Mouse (Mus musculus) forebrain, embryonic 15.5 days (tissue): ENCODE data around the gene Slc25a45. TPM values are rescaled to one million over a fixed set of nuclear protein-coding genes. Genes with fewer than 3 reads are reported as not detected.

ENCODE experiments used
- ATAC-seq: fragments of 200-750 bp; cut with Nextera tagmentation; replicated peaks from 2 replicates; pipeline ENCODE4 v1.8.0; 2017; ENCODE audit warnings: mild to moderate bottlenecking, moderate TSS enrichment, moderate library complexity
- H3K27ac ChIP-seq: fragments of 300-500 bp; sonication (generic); replicated peaks from 2 replicates; pipeline ENCODE4 v1.5.1; 2015; ENCODE audit warnings: mild to moderate bottlenecking, inconsistent platforms
- H3K27me3 ChIP-seq: fragments of 300-500 bp; sonication (generic); 2 replicates; pipeline ENCODE4 v1.6.1; 2015; ENCODE audit warnings: inconsistent platforms
- H3K36me3 ChIP-seq: fragments of 300-500 bp; sonication (generic); 2 replicates; pipeline ENCODE4 v1.6.1; 2015; ENCODE audit warnings: mild to moderate bottlenecking, inconsistent platforms
- H3K4me1 ChIP-seq: fragments of 300-500 bp; sonication (generic); 2 replicates; pipeline ENCODE4 v1.6.1; 2015; ENCODE audit warnings: inconsistent platforms
- H3K4me2 ChIP-seq: fragments of 300-500 bp; sonication (generic); replicated peaks from 2 replicates; pipeline ENCODE4 v1.6.1; 2015; ENCODE audit warnings: mild to moderate bottlenecking, inconsistent platforms
- H3K4me3 ChIP-seq: fragments of 300-500 bp; sonication (generic); 2 replicates; pipeline ENCODE4 v1.5.1; 2015; ENCODE audit warnings: mild to moderate bottlenecking, inconsistent platforms
- H3K9ac ChIP-seq: fragments of 300-500 bp; sonication (generic); replicated peaks from 2 replicates; pipeline ENCODE4 v1.6.1; 2015; ENCODE audit warnings: mild to moderate bottlenecking, inconsistent platforms
- H3K9me3 ChIP-seq: fragments of 300-500 bp; sonication (generic); 2 replicates; pipeline ENCODE4 v1.6.1; 2016; ENCODE audit warnings: inconsistent platforms
- WGBS: fragments of 180-500 bp; shearing (Covaris S2); methylation state at CpG from one replicate; pipeline ENCODE4 v1.1.7; 2015; ENCODE audit warnings: mixed read lengths; 5-methylcytosine and 5-hydroxymethylcytosine counted together
- polyA plus RNA-seq: library from polyadenylated mRNA; unstranded; fragments of >200 nt; fragmentation: Nextera tagmentation; extraction: Ambion mirVana; gene quantifications from 2 replicates; pipeline ENCODE4 v1.2.1, GENCODE M21; 2015

Gene Slc25a45
- polyA plus RNA-seq, 1 experiment from 2014 or later, result 1.7 TPM

DNA sequence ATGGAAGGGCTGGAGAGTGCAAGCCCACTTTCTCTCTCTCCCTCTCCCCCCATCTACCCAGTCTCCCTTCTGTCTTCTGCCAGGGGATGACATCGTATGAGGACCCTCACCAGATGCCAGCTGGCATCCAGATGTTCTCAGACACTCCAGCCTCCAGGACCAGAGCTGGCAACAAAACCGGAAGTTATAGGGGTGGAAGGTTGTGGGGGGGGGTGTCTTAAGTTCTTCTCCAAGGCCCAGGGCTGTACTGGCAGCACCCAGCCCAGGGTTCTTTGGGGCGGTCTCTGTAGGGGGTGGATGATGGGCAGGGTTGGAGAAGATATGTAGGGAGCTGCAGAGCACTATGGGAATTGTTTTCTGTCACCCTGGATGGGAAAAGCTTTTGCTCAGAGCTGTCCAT is 50.9 kb downstream of the Slc25a45 start:
- Histone ChIP-seq H3K27me3 (no peaks in the 10 kb centered on the region), H3K9ac (no peak overlapping the region), H3K4me3 (no peak overlapping the region), H3K27ac (no peak overlapping the region), H3K4me2 (no peak overlapping the region), H3K4me1 (peaks cover 19% of the 10 kb centered on the region), H3K9me3 (no peaks in the 10 kb centered on the region), H3K36me3 (no peaks in the 10 kb centered on the region)
- no peak for ATAC-seq
- 80% methylated on average over 3 of the region's 3 CpGs for WGBS

DNA sequence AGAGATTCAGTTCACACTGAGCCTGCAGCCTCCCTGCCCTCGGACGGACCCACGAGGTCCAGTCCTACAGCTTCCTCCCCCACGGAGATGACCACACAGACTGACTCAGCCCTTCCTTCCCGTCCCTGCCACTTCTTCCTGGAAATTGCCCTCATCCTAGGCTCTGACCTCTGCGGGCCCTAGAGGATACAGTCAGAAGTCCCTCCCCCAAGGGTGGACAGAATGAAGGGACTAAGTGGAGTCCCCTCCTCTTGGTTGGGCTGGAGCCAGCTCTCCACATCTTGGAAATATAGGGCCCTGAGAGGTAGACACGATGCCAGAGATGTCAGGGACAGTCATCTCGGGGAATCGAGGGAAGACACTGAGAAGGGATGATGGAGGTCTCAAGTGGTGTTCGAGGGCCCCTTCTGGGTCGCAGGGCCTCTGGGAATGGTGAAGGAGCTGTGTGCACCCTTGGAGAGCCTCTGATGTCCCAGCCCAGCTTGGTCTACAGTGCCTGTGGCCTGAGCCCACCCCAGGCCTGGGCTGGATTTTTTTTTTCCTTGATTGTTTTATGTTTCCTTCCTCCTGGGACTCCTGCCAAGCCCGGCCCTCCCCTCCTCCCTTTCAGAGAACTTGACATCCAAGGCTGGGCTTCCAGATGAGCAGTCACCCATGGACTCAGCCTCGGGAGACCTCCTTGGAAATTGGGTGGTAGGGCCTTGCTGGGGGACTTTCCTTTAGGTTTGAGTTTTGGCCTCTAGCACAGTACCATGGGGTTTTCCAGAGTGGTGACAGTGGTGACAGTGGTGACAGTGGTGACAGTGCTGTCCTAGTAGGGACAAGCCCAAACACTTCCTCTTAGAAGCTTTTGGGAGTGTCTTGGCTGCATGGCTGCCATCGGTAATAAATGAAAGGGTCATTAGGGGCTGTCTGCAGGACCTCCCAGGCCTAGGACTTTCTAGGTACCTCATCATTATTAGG is 52.3 kb downstream of the Slc25a45 start:
- no peaks in the 10 kb centered on the region for H3K27me3 ChIP-seq
- WGBS, result 71% methylated on average over 14 of the region's 14 CpGs
- no peak for ATAC-seq
- no peak overlapping the region for H3K4me3 ChIP-seq
- no peak overlapping the region for H3K27ac ChIP-seq
- no peak overlapping the region for H3K9ac ChIP-seq
- H3K4me1 ChIP-seq, result peaks cover 16% of the 10 kb centered on the region
- no peak overlapping the region for H3K4me2 ChIP-seq
- no peaks in the 10 kb centered on the region for H3K9me3 ChIP-seq
- no peaks in the 10 kb centered on the region for H3K36me3 ChIP-seq

DNA sequence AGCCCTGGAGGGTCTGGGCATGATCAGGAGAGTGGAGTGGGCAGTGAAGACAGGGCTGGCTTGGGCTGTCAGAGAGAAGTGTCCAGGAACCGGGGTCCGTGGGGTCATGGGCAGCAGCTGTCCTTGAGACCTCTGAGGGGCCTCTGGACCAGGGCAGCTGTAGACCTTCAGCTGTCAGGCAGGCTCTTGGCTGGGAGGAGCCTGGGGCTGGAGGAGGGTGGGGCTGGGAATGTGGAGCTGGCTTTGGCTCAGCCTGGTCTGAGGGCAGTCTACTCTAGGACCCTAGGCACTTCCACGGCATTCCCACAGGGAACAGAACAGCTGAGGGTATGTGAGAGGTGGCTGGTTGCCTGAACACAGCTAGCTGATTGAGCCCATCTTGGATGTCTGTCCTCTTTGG is 57.7 kb downstream of the Slc25a45 start:
- WGBS, result 80% methylated on average over 3 of the region's 3 CpGs
- no peak overlapping the region for H3K4me2 ChIP-seq
- no peak overlapping the region for H3K9ac ChIP-seq
- no peaks in the 10 kb centered on the region for H3K9me3 ChIP-seq
- no peak overlapping the region for H3K4me3 ChIP-seq
- H3K27ac ChIP-seq, result no peak overlapping the region
- H3K36me3 ChIP-seq, result no peaks in the 10 kb centered on the region
- H3K4me1 ChIP-seq, result peaks cover 20% of the 10 kb centered on the region
- no peak for ATAC-seq
- no peaks in the 10 kb centered on the region for H3K27me3 ChIP-seq

Other genes with a start within 250 kb of the Slc25a45 start
- gene Rela, start 240.3 kb upstream of the Slc25a45 start, polyA plus RNA-seq, result 34.7 and 38.3 TPM in 2 replicates
- gene Sipa1, start 214.1 kb upstream of the Slc25a45 start, polyA plus RNA-seq, result 14.1 and 15.5 TPM in 2 replicates
- 12.2 and 13.0 TPM in 2 replicates for gene Map3k11, start 189.1 kb upstream of the Slc25a45 start, polyA plus RNA-seq
- 27.6 and 29.1 TPM in 2 replicates for gene Pcnx3, start 188.9 kb upstream of the Slc25a45 start, polyA plus RNA-seq
- 0.33 TPM in 1 of 2 replicates, not detected in the other for gene Kcnk7, start 173.4 kb upstream of the Slc25a45 start, polyA plus RNA-seq
- 11.1 and 13.3 TPM in 2 replicates for gene Ehbp1l1, start 151.5 kb upstream of the Slc25a45 start, polyA plus RNA-seq
- 190 and 200 TPM in 2 replicates for gene Fam89b, start 148.2 kb upstream of the Slc25a45 start, polyA plus RNA-seq
- gene Ltbp3, start 136.9 kb upstream of the Slc25a45 start, polyA plus RNA-seq, result 10.6 and 14.3 TPM in 2 replicates
- gene Scyl1, start 106.4 kb upstream of the Slc25a45 start, polyA plus RNA-seq, result 66.9 and 67.9 TPM in 2 replicates
- 19.5 and 23.3 TPM in 2 replicates for gene Frmd8, start 2.5 kb upstream of the Slc25a45 start, polyA plus RNA-seq
- gene Tigd3, start 16.3 kb downstream of the Slc25a45 start, polyA plus RNA-seq, result 12.9 and 14.3 TPM in 2 replicates
- 120 and 137 TPM in 2 replicates for gene Dpf2, start 35.2 kb downstream of the Slc25a45 start, polyA plus RNA-seq
- gene Cdc42ep2, start 47.0 kb downstream of the Slc25a45 start, polyA plus RNA-seq, result 9.1 and 10.1 TPM in 2 replicates
- 35.5 and 36.2 TPM in 2 replicates for gene Pola2, start 86.4 kb downstream of the Slc25a45 start, polyA plus RNA-seq
- gene Slc22a20, start 108.3 kb downstream of the Slc25a45 start, polyA plus RNA-seq, result not detected in 2 replicates
- 1.6 and 1.8 TPM in 2 replicates for gene Capn1, start 138.1 kb downstream of the Slc25a45 start, polyA plus RNA-seq
- gene Syvn1, start 168.8 kb downstream of the Slc25a45 start, polyA plus RNA-seq, result 25.7 and 26.5 TPM in 2 replicates
- gene Mrpl49, start 180.0 kb downstream of the Slc25a45 start, polyA plus RNA-seq, result 71.5 and 72.4 TPM in 2 replicates
- 582 and 618 TPM in 2 replicates for gene Fau, start 180.0 kb downstream of the Slc25a45 start, polyA plus RNA-seq
- 33.0 and 35.9 TPM in 2 replicates for gene Znhit2, start 183.4 kb downstream of the Slc25a45 start, polyA plus RNA-seq
- 34.9 and 36.3 TPM in 2 replicates for gene Tm7sf2, start 190.6 kb downstream of the Slc25a45 start, polyA plus RNA-seq
- 76.3 and 89.3 TPM in 2 replicates for gene Vps51, start 199.4 kb downstream of the Slc25a45 start, polyA plus RNA-seq
- gene Tmem262, start 202.2 kb downstream of the Slc25a45 start, polyA plus RNA-seq, result not detected in 2 replicates
- gene Gm28374, start 204.4 kb downstream of the Slc25a45 start, polyA plus RNA-seq, result 2.1 and 2.6 TPM in 2 replicates
- 80.8 and 83.5 TPM in 2 replicates for gene Zfpl1, start 207.1 kb downstream of the Slc25a45 start, polyA plus RNA-seq
- 19.3 and 22.3 TPM in 2 replicates for gene Cdca5, start 207.2 kb downstream of the Slc25a45 start, polyA plus RNA-seq
- gene AC131692.1, start 216.6 kb downstream of the Slc25a45 start, polyA plus RNA-seq, result 0.31 and 0.37 TPM in 2 replicates
- gene Naaladl1, start 228.0 kb downstream of the Slc25a45 start, polyA plus RNA-seq, result 0.33 and 0.53 TPM in 2 replicates
- gene Sac3d1, start 240.8 kb downstream of the Slc25a45 start, polyA plus RNA-seq, result 53.5 and 56.5 TPM in 2 replicates